Mouse (Mus musculus): ENCODE measurements around the gene Psmd5. TPM values are rescaled to one million over a fixed set of nuclear protein-coding genes. Genes with fewer than 3 reads are reported as not detected.
A peak's percentile ranks its signal among the peaks of the same experiment; 100 is the strongest.

Psmd5 gene
- polyA plus RNA-seq (2014; fragmentation: Nextera tagmentation; extraction: Ambion mirVana), result 68.0 and 71.6 TPM in 2 replicates

DNA sequence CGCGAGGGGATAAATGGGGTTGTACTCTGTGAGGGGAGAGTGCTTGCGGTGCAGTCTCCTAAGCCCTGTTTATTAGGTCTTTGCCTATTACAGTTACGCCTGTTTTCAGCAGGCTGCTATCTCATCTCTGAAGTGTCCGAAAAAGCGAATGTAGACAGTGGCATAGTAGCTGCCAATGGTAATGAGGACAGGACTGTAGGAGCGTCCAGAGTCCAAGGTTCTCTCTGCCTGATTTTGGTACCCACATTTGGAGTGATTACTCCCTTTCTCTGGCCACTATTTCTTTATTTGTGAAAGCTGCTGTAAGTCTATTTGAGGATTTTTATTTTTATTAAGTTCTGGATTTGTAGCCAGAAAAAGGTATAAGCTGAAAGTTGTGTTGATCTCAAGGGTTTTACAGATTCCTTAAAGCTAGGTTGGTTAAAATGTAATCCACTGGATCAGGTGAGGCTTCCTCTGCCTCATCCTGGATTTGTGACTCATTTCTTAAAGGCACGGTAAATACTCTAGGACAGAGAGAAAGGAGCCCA, at the start of gene Psmd5:
Gene Psmd5 (minus strand): TSS at position 153 of the 530 bp plus-strand sequence.
- H3K4me2 ChIP-seq, result peak within 1 kb of the TSS; percentile 68
- WGBS (ENCODE audit: insufficient replicate concordance), result 7% methylated on average over 8 of the region's 8 CpGs
- H3K4me3 ChIP-seq (ENCODE audit: low read depth, low read length), result peak within 1 kb of the TSS; percentile 36
- H3K9me3 ChIP-seq (replicated peaks; ENCODE audit: control insufficient read depth, low read length), result no peaks in the 10 kb centered on the region
- H3K27me3 ChIP-seq (ENCODE audit: control insufficient read depth, insufficient read depth, low read length), result peaks cover 15% of the 10 kb centered on the region
- peaks cover 11% of the 10 kb centered on the region for H3K4me1 ChIP-seq (ENCODE audit: control insufficient read depth, insufficient read depth, low read length)
- no peak for ATAC-seq (replicated peaks; ENCODE audit: insufficient number of reproducible peaks, low FRiP score, low TSS enrichment)
- H3K9ac ChIP-seq (ENCODE audit: low read depth, low read length), result peak within 1 kb of the TSS; percentile 59
- H3K27ac ChIP-seq (ENCODE audit: low read depth, low read length), result no peak within 1 kb of the TSS
- H3K36me3 ChIP-seq (ENCODE audit: control insufficient read depth, insufficient read depth, low read length), result no peaks in the 10 kb centered on the region

DNA sequence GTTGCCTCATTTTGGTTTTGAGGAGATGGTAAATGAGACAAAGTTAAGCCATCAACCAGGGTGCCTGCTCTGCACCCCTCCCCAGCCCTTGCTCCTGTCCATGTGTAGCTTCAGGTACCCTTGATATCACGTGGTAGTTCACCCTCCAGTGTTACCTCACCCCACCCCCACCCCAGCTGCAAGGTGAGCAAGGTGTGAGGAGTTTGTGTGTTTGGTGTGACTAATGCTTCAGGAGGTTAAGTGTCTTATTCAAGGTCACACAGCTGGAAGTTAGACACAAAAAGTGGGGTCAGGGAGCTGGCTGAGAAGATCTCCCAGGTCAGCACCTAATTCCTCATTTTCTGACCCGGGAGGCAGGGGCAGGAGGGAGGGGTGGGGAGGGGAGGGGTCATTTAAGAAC, 48.0 kb upstream of the Psmd5 start:
- H3K36me3 ChIP-seq (ENCODE audit: control insufficient read depth, insufficient read depth, low read length), result no peaks in the 10 kb centered on the region
- WGBS (ENCODE audit: insufficient replicate concordance), result 18% methylated on average over 2 of the region's 2 CpGs
- no peaks in the 10 kb centered on the region for H3K27me3 ChIP-seq (ENCODE audit: control insufficient read depth, insufficient read depth, low read length)
- no peak for ATAC-seq (replicated peaks; ENCODE audit: insufficient number of reproducible peaks, low FRiP score, low TSS enrichment)
- H3K4me3 ChIP-seq (ENCODE audit: low read depth, low read length), result no peak overlapping the region
- H3K4me2 ChIP-seq, result no peak overlapping the region
- H3K27ac ChIP-seq (ENCODE audit: low read depth, low read length), result no peak overlapping the region
- no peak overlapping the region for H3K9ac ChIP-seq (ENCODE audit: low read depth, low read length)
- H3K9me3 ChIP-seq (replicated peaks; ENCODE audit: control insufficient read depth, low read length), result no peaks in the 10 kb centered on the region
- H3K4me1 ChIP-seq (ENCODE audit: control insufficient read depth, insufficient read depth, low read length), result 0 out of 2 replicates have a peak, but pooled peaks cover 4% of the 10 kb centered on the region

DNA sequence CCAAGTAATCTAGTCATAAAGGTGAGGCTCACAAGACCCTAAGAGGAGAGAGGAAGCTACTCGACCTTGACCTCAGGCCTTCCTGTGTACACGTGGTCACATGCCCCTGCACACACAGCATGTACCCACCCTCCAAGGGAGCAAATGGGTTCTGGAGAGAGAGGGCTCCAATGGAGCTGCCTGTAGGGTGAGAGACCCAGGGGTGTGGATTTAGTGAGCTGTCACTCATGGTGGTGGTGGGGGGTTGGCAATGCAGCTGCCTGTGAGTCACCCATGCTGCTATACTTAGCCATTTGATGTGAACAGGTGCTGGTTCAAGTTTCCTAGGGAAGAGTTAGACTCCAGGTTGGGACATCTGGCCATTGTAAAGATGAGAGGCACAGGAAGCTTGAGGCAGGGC, 45.4 kb upstream of the Psmd5 start:
- H3K4me3 ChIP-seq (ENCODE audit: low read depth, low read length), result no peak overlapping the region
- H3K4me2 ChIP-seq, result no peak overlapping the region
- H3K36me3 ChIP-seq (ENCODE audit: control insufficient read depth, insufficient read depth, low read length), result no peaks in the 10 kb centered on the region
- no peaks in the 10 kb centered on the region for H3K9me3 ChIP-seq (replicated peaks; ENCODE audit: control insufficient read depth, low read length)
- no peak for ATAC-seq (replicated peaks; ENCODE audit: insufficient number of reproducible peaks, low FRiP score, low TSS enrichment)
- 55% methylated on average over 2 of the region's 2 CpGs for WGBS (ENCODE audit: insufficient replicate concordance)
- H3K27ac ChIP-seq (ENCODE audit: low read depth, low read length), result no peak overlapping the region
- H3K4me1 ChIP-seq (ENCODE audit: control insufficient read depth, insufficient read depth, low read length), result peaks cover 6% of the 10 kb centered on the region; the same call in 1 of the 2 replicates
- H3K27me3 ChIP-seq (ENCODE audit: control insufficient read depth, insufficient read depth, low read length), result no peaks in the 10 kb centered on the region
- H3K9ac ChIP-seq (ENCODE audit: low read depth, low read length), result no peak overlapping the region

DNA sequence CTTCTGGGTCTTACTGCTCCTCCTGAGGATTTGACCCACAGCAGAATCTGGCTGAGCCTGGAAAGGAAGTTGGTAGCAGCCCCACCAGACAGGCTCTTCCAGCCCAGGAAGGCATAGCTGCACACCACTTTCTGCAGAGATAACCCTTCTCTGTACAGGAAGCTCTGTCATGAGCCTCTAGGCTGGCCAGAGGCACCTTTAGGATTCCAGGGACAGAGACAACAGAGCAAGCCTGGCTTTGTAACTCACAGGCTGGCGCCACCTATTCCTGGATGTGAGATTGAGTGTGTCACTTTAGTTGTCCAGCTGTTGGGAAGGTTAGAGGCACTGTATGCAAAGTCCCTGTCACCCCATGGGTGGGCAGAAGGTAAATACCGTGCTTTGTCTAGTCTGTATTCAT, 40.3 kb upstream of the Psmd5 start:
- WGBS (ENCODE audit: insufficient replicate concordance), result 37% methylated on average over 2 of the region's 2 CpGs
- Histone ChIP-seq H3K4me3 (ENCODE audit: low read depth, low read length) (no peak overlapping the region), H3K27me3 (ENCODE audit: control insufficient read depth, insufficient read depth, low read length) (peaks cover 19% of the 10 kb centered on the region), H3K27ac (ENCODE audit: low read depth, low read length) (peak overlapping the region; percentile 3; the same call in 1 of the 2 replicates), H3K9ac (ENCODE audit: low read depth, low read length) (no peak overlapping the region), H3K36me3 (ENCODE audit: control insufficient read depth, insufficient read depth, low read length) (no peaks in the 10 kb centered on the region), H3K4me2 (no peak overlapping the region; the same call in 1 of the 2 replicates), H3K9me3 (replicated peaks; ENCODE audit: control insufficient read depth, low read length) (no peaks in the 10 kb centered on the region), H3K4me1 (ENCODE audit: control insufficient read depth, insufficient read depth, low read length) (peaks cover 9% of the 10 kb centered on the region)
- no peak for ATAC-seq (replicated peaks; ENCODE audit: insufficient number of reproducible peaks, low FRiP score, low TSS enrichment)

DNA sequence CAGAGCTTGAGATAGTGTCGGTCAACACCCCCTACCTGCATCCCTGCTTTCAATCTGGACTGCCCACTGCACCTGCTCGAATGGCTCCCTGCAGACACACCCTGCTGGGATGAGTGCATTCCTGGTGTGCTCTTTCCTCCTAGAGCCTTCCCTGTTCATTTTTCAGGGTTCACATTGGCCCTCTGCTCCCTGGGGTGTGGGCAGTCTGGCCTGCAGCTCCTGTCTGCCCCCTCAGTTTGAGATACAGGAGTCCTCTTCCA, 40.0 kb upstream of the Psmd5 start:
- H3K27me3 ChIP-seq (ENCODE audit: control insufficient read depth, insufficient read depth, low read length), result peaks cover 19% of the 10 kb centered on the region
- H3K4me1 ChIP-seq (ENCODE audit: control insufficient read depth, insufficient read depth, low read length), result peaks cover 8% of the 10 kb centered on the region
- H3K27ac ChIP-seq (ENCODE audit: low read depth, low read length), result no peak overlapping the region
- H3K9me3 ChIP-seq (replicated peaks; ENCODE audit: control insufficient read depth, low read length), result no peaks in the 10 kb centered on the region
- H3K4me3 ChIP-seq (ENCODE audit: low read depth, low read length), result no peak overlapping the region; the same call in 1 of the 2 replicates
- no peaks in the 10 kb centered on the region for H3K36me3 ChIP-seq (ENCODE audit: control insufficient read depth, insufficient read depth, low read length)
- no peak overlapping the region; the same call in 1 of the 2 replicates for H3K4me2 ChIP-seq
- no peak for ATAC-seq (replicated peaks; ENCODE audit: insufficient number of reproducible peaks, low FRiP score, low TSS enrichment)
- WGBS (ENCODE audit: insufficient replicate concordance), result 10% methylated on average over 2 of the region's 2 CpGs
- no peak overlapping the region for H3K9ac ChIP-seq (ENCODE audit: low read depth, low read length)

DNA sequence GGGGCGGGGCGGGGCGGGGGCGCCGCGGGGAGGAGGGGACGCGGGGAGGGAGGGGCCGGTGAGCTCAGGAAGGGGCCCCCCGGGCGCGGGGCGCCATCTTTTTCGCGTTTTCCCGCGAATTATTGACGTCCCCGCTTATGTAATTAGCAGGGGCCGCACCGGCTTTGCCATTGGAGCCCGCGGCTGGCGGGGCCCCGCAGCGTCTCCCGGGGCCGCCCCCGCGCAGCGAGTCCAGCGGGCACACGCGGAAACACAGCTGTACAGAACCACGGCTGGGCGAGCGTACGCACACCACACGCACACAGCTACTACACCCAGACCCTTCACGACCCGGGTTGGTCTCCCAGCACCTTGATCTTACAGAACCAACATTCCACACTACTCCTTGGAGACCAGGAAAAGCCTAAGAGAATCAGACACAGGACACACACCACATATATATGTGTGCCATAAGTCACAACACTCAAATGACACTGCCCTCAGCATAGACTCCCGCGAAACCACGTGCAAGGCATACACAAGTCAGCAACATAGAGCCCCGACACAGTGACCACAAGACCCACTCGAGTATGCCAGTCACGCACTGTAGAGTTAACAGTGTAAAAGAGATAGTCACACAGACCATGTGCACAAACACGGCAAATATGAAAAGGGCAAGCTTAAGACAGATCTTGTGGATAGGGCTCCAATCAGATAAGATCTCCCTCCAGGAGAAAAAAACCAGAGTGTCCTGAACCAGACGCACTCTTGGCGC, 39.5 kb upstream of the Psmd5 start:
- whole genome bisulfite sequencing (ENCODE audit: insufficient replicate concordance), result 2% methylated on average over 39 of the region's 50 CpGs
- peak overlapping the region; percentile 68 for H3K4me3 ChIP-seq (ENCODE audit: low read depth, low read length)
- no peaks in the 10 kb centered on the region for H3K36me3 ChIP-seq (ENCODE audit: control insufficient read depth, insufficient read depth, low read length)
- peaks cover 19% of the 10 kb centered on the region for H3K27me3 ChIP-seq (ENCODE audit: control insufficient read depth, insufficient read depth, low read length)
- peaks cover 8% of the 10 kb centered on the region for H3K4me1 ChIP-seq (ENCODE audit: control insufficient read depth, insufficient read depth, low read length)
- ATAC-seq (replicated peaks; ENCODE audit: insufficient number of reproducible peaks, low FRiP score, low TSS enrichment), result peak; percentile 51
- H3K4me2 ChIP-seq, result peak overlapping the region; percentile 97
- peak overlapping the region; percentile 66 for H3K9ac ChIP-seq (ENCODE audit: low read depth, low read length)
- no peak overlapping the region for H3K27ac ChIP-seq (ENCODE audit: low read depth, low read length)
- H3K9me3 ChIP-seq (replicated peaks; ENCODE audit: control insufficient read depth, low read length), result no peaks in the 10 kb centered on the region

DNA sequence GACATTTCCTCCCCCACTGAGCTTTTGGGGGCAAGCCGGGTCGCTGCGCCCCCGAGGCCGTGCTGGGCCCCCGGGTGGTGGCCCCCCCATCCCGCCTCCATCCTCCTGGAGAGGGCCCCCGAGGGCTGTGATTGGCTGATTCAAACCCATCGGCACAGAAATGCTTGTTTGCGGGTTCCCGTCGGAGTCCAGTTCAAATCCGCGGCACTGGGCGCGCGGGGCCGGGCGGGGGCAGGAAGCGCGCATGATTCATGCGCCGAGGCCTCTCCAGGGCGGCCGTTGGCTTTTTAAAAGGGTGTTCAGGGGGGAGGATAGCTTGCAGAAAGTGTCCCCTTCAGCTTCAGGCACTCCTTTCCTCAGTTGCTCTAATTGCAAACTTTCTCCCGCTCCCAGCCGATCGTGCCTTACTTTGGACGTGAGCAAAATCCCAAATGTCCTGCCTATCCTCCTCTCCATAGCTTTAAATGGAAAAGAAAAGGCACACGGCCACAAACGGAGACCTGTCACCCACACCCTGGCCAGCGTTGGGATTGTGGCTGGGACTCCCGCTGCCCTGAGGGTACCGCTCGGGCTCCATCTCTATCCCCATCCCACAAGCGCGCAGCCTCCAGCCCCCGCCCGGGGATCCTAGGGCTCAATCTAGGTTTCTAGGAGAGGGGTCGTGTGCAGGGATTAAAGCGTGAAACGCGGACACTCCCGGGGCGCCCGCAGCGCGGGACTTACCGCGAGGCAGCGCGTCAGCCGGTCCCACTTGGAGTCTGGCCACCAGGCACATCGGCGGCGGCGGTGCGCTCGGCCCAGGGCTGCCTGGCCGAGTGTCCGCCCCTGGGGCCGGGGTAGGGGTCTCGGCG, 38.7 kb upstream of the Psmd5 start, which contains the start of gene Phf19:
Gene Phf19 (minus strand): TSS at position 809 of the 851 bp plus-strand sequence.
- Histone ChIP-seq H3K36me3 (ENCODE audit: control insufficient read depth, insufficient read depth, low read length) (no peaks in the 10 kb centered on the region), H3K4me3 (ENCODE audit: low read depth, low read length) (peak within 1 kb of the TSS; percentile 68), H3K4me2 (peak within 1 kb of the TSS; percentile 97), H3K4me1 (ENCODE audit: control insufficient read depth, insufficient read depth, low read length) (peaks cover 8% of the 10 kb centered on the region), H3K9ac (ENCODE audit: low read depth, low read length) (peak within 1 kb of the TSS; percentile 66), H3K27ac (ENCODE audit: low read depth, low read length) (no peak within 1 kb of the TSS), H3K27me3 (ENCODE audit: control insufficient read depth, insufficient read depth, low read length) (peaks cover 19% of the 10 kb centered on the region), H3K9me3 (replicated peaks; ENCODE audit: control insufficient read depth, low read length) (no peaks in the 10 kb centered on the region)
- WGBS (ENCODE audit: insufficient replicate concordance), result 1% methylated on average over 61 of the region's 64 CpGs
- peak; percentile 7; the same call in 1 of the 2 replicates for ATAC-seq (replicated peaks; ENCODE audit: insufficient number of reproducible peaks, low FRiP score, low TSS enrichment)

DNA sequence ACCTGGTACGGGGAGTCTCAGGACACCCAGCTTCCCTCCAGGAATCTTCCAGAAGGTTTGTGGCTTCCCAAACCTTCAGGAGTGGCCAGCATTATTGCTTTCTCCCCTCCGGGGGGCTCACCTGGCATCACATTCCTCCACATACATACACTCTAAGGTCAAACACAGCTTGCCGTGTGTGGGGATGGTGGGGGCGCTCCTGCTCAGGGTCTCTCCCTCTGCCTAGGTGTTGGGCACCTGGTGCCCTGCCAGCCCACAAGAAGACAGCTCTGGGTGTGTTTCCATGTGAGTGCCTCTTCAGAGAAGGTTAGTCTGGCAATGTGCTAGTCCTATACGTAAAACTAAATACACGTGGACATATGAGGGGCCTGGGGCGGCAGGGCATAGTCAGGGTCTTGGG, 37.8 kb upstream of the Psmd5 start:
- no peak for ATAC-seq (replicated peaks; ENCODE audit: insufficient number of reproducible peaks, low FRiP score, low TSS enrichment)
- no peak overlapping the region for H3K9ac ChIP-seq (ENCODE audit: low read depth, low read length)
- WGBS (ENCODE audit: insufficient replicate concordance), result 36% methylated on average over 7 of the region's 7 CpGs
- H3K36me3 ChIP-seq (ENCODE audit: control insufficient read depth, insufficient read depth, low read length), result no peaks in the 10 kb centered on the region
- no peaks in the 10 kb centered on the region for H3K9me3 ChIP-seq (replicated peaks; ENCODE audit: control insufficient read depth, low read length)
- H3K4me1 ChIP-seq (ENCODE audit: control insufficient read depth, insufficient read depth, low read length), result peaks cover 8% of the 10 kb centered on the region
- H3K4me2 ChIP-seq, result peak overlapping the region; percentile 97
- H3K27ac ChIP-seq (ENCODE audit: low read depth, low read length), result no peak overlapping the region
- peaks cover 19% of the 10 kb centered on the region for H3K27me3 ChIP-seq (ENCODE audit: control insufficient read depth, insufficient read depth, low read length)
- peak overlapping the region; percentile 68; the same call in 1 of the 2 replicates for H3K4me3 ChIP-seq (ENCODE audit: low read depth, low read length)

Measured in heart, embryonic 11.5 days (tissue).